8 mouse cellular contexts compared by ENCODE assay signal in the genomic region with DNA sequence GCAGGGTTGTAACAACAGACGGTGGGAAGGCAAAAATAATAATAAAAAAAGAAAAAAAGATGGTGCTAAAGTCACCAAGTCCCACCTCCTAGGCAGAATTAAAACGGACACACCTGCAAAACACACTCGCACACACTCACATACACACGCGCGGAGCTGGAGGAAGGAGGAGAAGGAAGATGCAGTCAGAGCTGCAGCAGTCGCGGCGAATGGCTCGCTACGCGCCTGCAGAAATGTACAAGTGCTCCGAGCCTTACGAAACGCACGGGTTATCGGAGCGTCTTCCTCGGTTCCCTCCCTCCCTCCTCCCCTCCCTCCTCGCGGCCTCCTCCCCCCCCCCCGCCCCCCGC.
A peak's percentile ranks its signal among the peaks of the same experiment; 100 is the strongest.
DNase-seq lines count a peak whose midpoint lies in the region; ATAC-seq lines count a peak whose summit lies in the region.

No protein-coding gene starts in this region.

- H3K27me3 ChIP-seq in heart, embryonic 16.5 days (ENCODE audit: control insufficient read depth, insufficient read depth, low read length) = peaks cover 89% of the 10 kb centered on the region
- H3K27me3 ChIP-seq in limb, embryonic 15.5 days = peaks cover 92% of the 10 kb centered on the region
- H3K27me3 ChIP-seq in neural tube, embryonic 14.5 days (ENCODE audit: control insufficient read depth, insufficient read depth, low read length) = no peaks in the 10 kb centered on the region

- peak; percentile 61 to 63 for DNase-seq in left cerebral cortex, postnatal 25 days (ENCODE audit: low spot score in 2 of 2)
- no peak for DNase-seq in left cerebral cortex, adult 11 months (ENCODE audit: low spot score)
- DNase-seq in cerebellum, adult 8-10 months = peak; percentile 62
- no peak for DNase-seq in urinary bladder, adult 2 months (ENCODE audit: low spot score)
- no peak for DNase-seq in Muller cell, postnatal 12 days (ENCODE audit: inconsistent ontology term)

- no peak for ATAC-seq in heart, embryonic 16.5 days (replicated peaks; ENCODE audit: extremely low read depth, insufficient read depth, low FRiP score)
- no peak for ATAC-seq in limb, embryonic 15.5 days (ENCODE audit: insufficient number of reproducible peaks, low FRiP score, low TSS enrichment, low read depth)
- peak; percentile 74 for ATAC-seq in neural tube, embryonic 14.5 days (ENCODE audit: low read depth)

- H3K4me3 ChIP-seq in heart, embryonic 16.5 days (ENCODE audit: low read length) = peak overlapping the region; percentile 61
- H3K4me3 ChIP-seq in limb, embryonic 15.5 days = peak overlapping the region; percentile 45
- H3K4me3 ChIP-seq in neural tube, embryonic 14.5 days (ENCODE audit: low read depth, low read length) = peak overlapping the region; percentile 76

- no peaks in the 10 kb centered on the region; the same call in 1 of the 2 replicates for H3K4me1 ChIP-seq in heart, embryonic 16.5 days (ENCODE audit: control insufficient read depth, insufficient read depth, low read length)
- H3K4me1 ChIP-seq in limb, embryonic 15.5 days = peaks cover 23% of the 10 kb centered on the region
- peaks cover 14% of the 10 kb centered on the region; the same call in 1 of the 2 replicates for H3K4me1 ChIP-seq in neural tube, embryonic 14.5 days (ENCODE audit: control insufficient read depth, insufficient read depth, low read length)

- H3K36me3 ChIP-seq in heart, embryonic 16.5 days (ENCODE audit: control insufficient read depth, insufficient read depth) = no peaks in the 10 kb centered on the region
- no peaks in the 10 kb centered on the region for H3K36me3 ChIP-seq in limb, embryonic 15.5 days
- no peaks in the 10 kb centered on the region for H3K36me3 ChIP-seq in neural tube, embryonic 14.5 days (ENCODE audit: control insufficient read depth, insufficient read depth, low read length)

- peak overlapping the region; percentile 92 for H3K4me2 ChIP-seq in heart, embryonic 16.5 days (ENCODE audit: low read depth, low read length)
- peak overlapping the region; percentile 76 for H3K4me2 ChIP-seq in limb, embryonic 15.5 days
- H3K4me2 ChIP-seq in neural tube, embryonic 14.5 days (ENCODE audit: low read depth, low read length) = peak overlapping the region; percentile 71

- WGBS in heart, embryonic 16.5 days = 0% methylated on average over 16 of the region's 23 CpGs
- 1% methylated on average over 19 of the region's 23 CpGs for WGBS in limb, embryonic 15.5 days
- 1% methylated on average over 19 of the region's 23 CpGs for WGBS in neural tube, embryonic 14.5 days

- intact Hi-C loops in left cerebral cortex, postnatal 25 days (cut with DNase I) = loop anchor here (5.0 kb wide), 4 partner anchors 76 to 281 kb away; no protein-coding TSS in a partner anchor

- H3K9ac ChIP-seq in heart, embryonic 16.5 days (ENCODE audit: low read length) = peak overlapping the region; percentile 34; the same call in 1 of the 2 replicates
- H3K9ac ChIP-seq in limb, embryonic 15.5 days = no peak overlapping the region
- peak overlapping the region; percentile 83 for H3K9ac ChIP-seq in neural tube, embryonic 14.5 days (replicated peaks; ENCODE audit: low read depth, low read length)

- no peak overlapping the region for H3K27ac ChIP-seq in heart, embryonic 16.5 days (ENCODE audit: low read length)
- no peak overlapping the region for H3K27ac ChIP-seq in limb, embryonic 15.5 days
- peak overlapping the region; percentile 89 for H3K27ac ChIP-seq in neural tube, embryonic 14.5 days (ENCODE audit: low read depth, low read length)

- no peaks in the 10 kb centered on the region for H3K9me3 ChIP-seq in heart, embryonic 16.5 days (replicated peaks; ENCODE audit: control insufficient read depth, low read length)
- no peaks in the 10 kb centered on the region for H3K9me3 ChIP-seq in limb, embryonic 15.5 days
- H3K9me3 ChIP-seq in neural tube, embryonic 14.5 days (ENCODE audit: control insufficient read depth, low read length) = no peaks in the 10 kb centered on the region

Comparison
In these comparisons a context has a peak if more than half of its experiments do, and no peak if none do; other contexts are left out.
1. DNase-seq: peak in left cerebral cortex, postnatal 25 days (2 of 2) and cerebellum, adult 8-10 months (single experiment); none in left cerebral cortex, adult 11 months (single experiment), urinary bladder, adult 2 months (single experiment) and Muller cell, postnatal 12 days (single experiment).
2. Peak in every context shown above with its lines, with median percentiles within 50 percentile points of each other: H3K4me2 ChIP-seq and H3K4me3 ChIP-seq.